Mouse (Mus musculus): ENCODE measurements at regions not wholly inside any gene's neighbourhood (a gene's known extent, or its start where the extent isn't known, plus 50 kb on each side); places are given as distances from the start of the nearest gene placed in this dataset.

DNA sequence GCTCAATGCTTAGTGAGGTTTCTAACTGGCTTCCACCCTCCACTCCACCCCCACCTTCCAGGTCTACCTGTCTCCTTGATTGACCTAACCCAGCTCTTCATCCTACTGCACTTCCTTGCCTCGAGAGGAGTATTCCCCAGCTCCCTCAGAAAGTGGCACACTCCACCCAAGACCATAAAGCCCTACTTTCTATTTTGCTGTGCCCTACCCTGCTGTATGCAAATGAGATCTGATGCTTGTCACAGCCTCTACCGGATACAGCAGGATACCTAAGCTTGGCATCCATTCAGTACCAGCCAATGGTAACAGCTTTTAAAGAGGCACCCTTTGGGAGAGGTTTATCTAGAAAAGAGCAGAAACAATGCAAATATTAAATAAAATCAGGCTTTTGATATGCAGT, 92.1 kb upstream of the Rreb1 start:
- in situ Hi-C loops (cut with MboI; ENCODE audit: low pct_ligation_motif_present, low pct_unique_long_range_greater_than_20kb, low sequenced_read_pairs) (no loop called here), dilution Hi-C loops (cut with MboI; ENCODE audit: extremely low pct_ligation_motif_present, extremely low pct_unique_long_range_greater_than_20kb, low sequenced_read_pairs) (no loop called here)
- no peak overlapping the region for H3K9ac ChIP-seq (ENCODE audit: insufficient read depth, low read depth)
- H3K4me1 ChIP-seq (ENCODE audit: control insufficient read depth in 1 of 2, insufficient read depth in 2 of 2) = peaks cover 2 to 12% of the 10 kb centered on the region in 2 experiments; a peak in 3 of 4 replicates
- no peak overlapping the region for H3K4me3 ChIP-seq (replicated peaks in 1 of 3; ENCODE audit: low read depth in 2 of 3, low read length in 2 of 3, poor library complexity in 1 of 3)
- H3K9me3 ChIP-seq (replicated peaks; ENCODE audit: low read length) = peaks cover 8% of the 10 kb centered on the region
- TF ChIP-seq ELF1 (IDR thresholded peaks at IDR 0.05; ENCODE audit: low read depth, low read length) = no peak
- no peak for TF ChIP-seq UBTF (IDR thresholded peaks at IDR 0.05; ENCODE audit: low read depth, low read length)
- no peak for TF ChIP-seq E2F4 (IDR thresholded peaks at IDR 0.05; ENCODE audit: insufficient replicate concordance, low read depth, low read length)
- no peak for TF ChIP-seq MYC (IDR thresholded peaks at IDR 0.05; ENCODE audit: low read depth, low read length)
- no peak for TF ChIP-seq CHD1 (IDR thresholded peaks at IDR 0.05; ENCODE audit: low read depth, low read length)
- no peak for TF ChIP-seq KAT2A (IDR thresholded peaks at IDR 0.05; ENCODE audit: insufficient replicate concordance, low read length)
- TF ChIP-seq ZC3H11A (IDR thresholded peaks at IDR 0.05; ENCODE audit: low read depth, low read length) = no peak
- no peak for TF ChIP-seq MAFK (IDR thresholded peaks at IDR 0.05; ENCODE audit: insufficient replicate concordance, low read length)
- no peaks in the 10 kb centered on the region for H3K36me3 ChIP-seq (replicated peaks in 1 of 2; ENCODE audit: control insufficient read depth in 1 of 2, insufficient read depth in 1 of 2, low read length in 1 of 2)
- no peak for DNase-seq (ENCODE audit: extremely low read depth)
- peaks cover 3% of the 10 kb centered on the region for H3K27me3 ChIP-seq (replicated peaks)
- H3K79me2 ChIP-seq (replicated peaks; ENCODE audit: control insufficient read depth, extremely low read depth, insufficient read depth, poor library complexity, severe bottlenecking) = no peaks in the 10 kb centered on the region
- H3K27ac ChIP-seq (ENCODE audit: insufficient read depth, low read depth) = no peak overlapping the region
- H3K4me2 ChIP-seq (ENCODE audit: insufficient read depth, low read depth, poor library complexity, severe bottlenecking) = no peak overlapping the region

DNA sequence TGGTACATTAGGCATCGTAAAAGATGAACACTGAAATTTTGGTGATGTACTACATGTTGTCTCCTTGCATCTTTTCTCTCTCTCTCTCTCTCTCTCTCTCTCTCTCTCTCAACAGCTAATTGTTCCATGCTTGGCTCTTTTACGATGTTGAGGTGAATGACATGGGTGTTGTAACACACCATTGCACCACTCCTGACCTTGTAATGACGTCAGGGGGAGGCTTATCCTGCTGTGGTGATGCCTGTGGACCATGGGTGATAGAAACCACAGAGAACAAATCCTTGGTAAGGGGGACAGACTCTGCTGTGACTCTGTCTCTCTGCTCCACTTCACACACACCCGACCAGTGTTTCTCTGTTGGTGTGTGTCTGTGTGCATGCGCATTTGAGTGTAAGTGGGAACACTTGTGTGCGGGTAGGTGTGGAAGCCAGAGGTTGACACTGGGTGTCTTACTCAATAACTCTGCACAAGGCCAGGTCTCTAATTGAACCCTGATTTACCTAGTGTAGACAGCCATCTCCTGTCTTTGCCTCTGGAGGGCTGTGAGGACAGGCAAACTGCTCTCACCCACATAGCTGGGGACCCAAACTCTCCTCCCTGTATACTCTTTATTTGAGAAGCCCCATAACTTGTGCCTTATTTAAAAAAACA, 88.9 kb upstream of the Rreb1 start:
- H3K9me3 ChIP-seq (replicated peaks; ENCODE audit: low read length) = peaks cover 8% of the 10 kb centered on the region
- no peaks in the 10 kb centered on the region for H3K79me2 ChIP-seq (replicated peaks; ENCODE audit: control insufficient read depth, extremely low read depth, insufficient read depth, poor library complexity, severe bottlenecking)
- peaks cover 3% of the 10 kb centered on the region for H3K27me3 ChIP-seq (replicated peaks)
- no peak for DNase-seq (ENCODE audit: extremely low read depth)
- H3K4me2 ChIP-seq (ENCODE audit: insufficient read depth, low read depth, poor library complexity, severe bottlenecking) = no peak overlapping the region
- H3K27ac ChIP-seq (ENCODE audit: insufficient read depth, low read depth) = no peak overlapping the region
- TF ChIP-seq MAFK (IDR thresholded peaks at IDR 0.05; ENCODE audit: insufficient replicate concordance, low read length) (no peak), E2F4 (IDR thresholded peaks at IDR 0.05; ENCODE audit: insufficient replicate concordance, low read depth, low read length) (no peak), USF2 (conservative IDR thresholded peaks at IDR 0.05; ENCODE audit: low read depth, low read length) (no peak), JUN (IDR thresholded peaks at IDR 0.05; ENCODE audit: insufficient read depth, low read depth, low read length) (no peak), MEF2A (IDR thresholded peaks at IDR 0.05; ENCODE audit: borderline replicate concordance, low read depth, low read length) (no peak), ZC3H11A (IDR thresholded peaks at IDR 0.05; ENCODE audit: low read depth, low read length) (no peak), TBP (conservative IDR thresholded peaks at IDR 0.05; ENCODE audit: low read depth, low read length) (no peak)
- H3K9ac ChIP-seq (ENCODE audit: insufficient read depth, low read depth) = no peak overlapping the region
- no peak overlapping the region for H3K4me3 ChIP-seq (replicated peaks in 1 of 3; ENCODE audit: low read depth in 2 of 3, low read length in 2 of 3, poor library complexity in 1 of 3)
- dilution Hi-C loops (cut with MboI; ENCODE audit: extremely low pct_ligation_motif_present, extremely low pct_unique_long_range_greater_than_20kb, low sequenced_read_pairs) = no loop called here
- H3K4me1 ChIP-seq (ENCODE audit: control insufficient read depth in 1 of 2, insufficient read depth in 2 of 2) = peaks cover 9 to 25% of the 10 kb centered on the region in 2 experiments
- in situ Hi-C loops (cut with MboI; ENCODE audit: low pct_ligation_motif_present, low pct_unique_long_range_greater_than_20kb, low sequenced_read_pairs) = no loop called here
- H3K36me3 ChIP-seq (replicated peaks in 1 of 2; ENCODE audit: control insufficient read depth in 1 of 2, insufficient read depth in 1 of 2, low read length in 1 of 2) = no peaks in the 10 kb centered on the region
